Mouse (Mus musculus): ENCODE data around the gene Cpne2. TPM values are rescaled to one million over a fixed set of nuclear protein-coding genes. Genes with fewer than 3 reads are reported as not detected.

The Cpne2 gene
- polyA plus RNA-seq, 1 experiment = 6.0 TPM

DNA sequence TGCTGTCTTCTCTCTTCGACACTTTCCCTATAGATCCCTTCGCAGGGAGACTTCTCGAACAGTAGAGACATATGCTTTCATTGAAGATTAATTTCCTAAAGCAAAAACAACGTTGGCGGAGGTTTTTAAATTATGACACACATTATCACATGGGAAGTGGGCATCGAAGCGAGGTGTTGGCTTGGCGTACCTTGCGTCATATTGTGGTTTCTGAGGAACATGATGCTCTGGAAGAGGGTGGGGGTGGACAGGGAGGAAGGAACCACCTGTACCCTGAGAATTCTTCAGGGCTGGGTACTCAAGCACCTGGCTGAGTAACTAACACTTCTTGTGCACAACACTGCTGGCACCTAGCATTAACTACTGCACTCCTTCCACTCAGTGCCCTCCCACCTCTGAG is 8.2 kb upstream of the Cpne2 start:
- no peak overlapping the region for H3K27ac ChIP-seq (replicated peaks; ENCODE audit: low read depth, low read length)
- no peaks in the 10 kb centered on the region for H3K4me1 ChIP-seq (ENCODE audit: control insufficient read depth, insufficient read depth, insufficient read length, low read length)
- no peak overlapping the region for H3K4me3 ChIP-seq (ENCODE audit: insufficient read depth, low read depth, low read length)

DNA sequence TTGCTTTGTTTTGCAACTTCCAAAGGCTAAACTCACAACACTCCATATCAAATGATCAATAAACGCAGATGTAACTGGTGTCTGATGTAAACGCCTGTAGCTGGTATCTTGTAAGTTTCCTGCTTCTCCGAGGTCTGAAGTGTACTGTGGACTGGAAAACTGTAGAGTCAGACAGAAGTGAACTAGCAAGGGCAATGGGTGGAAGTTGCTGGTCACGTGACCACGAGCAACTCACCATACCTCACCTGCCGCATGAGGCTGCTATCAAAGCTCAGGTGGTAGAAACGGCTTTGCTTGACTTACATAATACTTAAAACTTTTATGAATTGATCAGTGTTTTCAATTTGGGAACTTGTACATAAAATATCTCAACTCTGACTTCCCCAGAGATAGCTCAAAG is 5.6 kb upstream of the Cpne2 start:
- H3K4me3 ChIP-seq (ENCODE audit: insufficient read depth, low read depth, low read length) = no peak overlapping the region
- no peak overlapping the region for H3K27ac ChIP-seq (replicated peaks; ENCODE audit: low read depth, low read length)
- H3K4me1 ChIP-seq (ENCODE audit: control insufficient read depth, insufficient read depth, insufficient read length, low read length) = no peaks in the 10 kb centered on the region

DNA sequence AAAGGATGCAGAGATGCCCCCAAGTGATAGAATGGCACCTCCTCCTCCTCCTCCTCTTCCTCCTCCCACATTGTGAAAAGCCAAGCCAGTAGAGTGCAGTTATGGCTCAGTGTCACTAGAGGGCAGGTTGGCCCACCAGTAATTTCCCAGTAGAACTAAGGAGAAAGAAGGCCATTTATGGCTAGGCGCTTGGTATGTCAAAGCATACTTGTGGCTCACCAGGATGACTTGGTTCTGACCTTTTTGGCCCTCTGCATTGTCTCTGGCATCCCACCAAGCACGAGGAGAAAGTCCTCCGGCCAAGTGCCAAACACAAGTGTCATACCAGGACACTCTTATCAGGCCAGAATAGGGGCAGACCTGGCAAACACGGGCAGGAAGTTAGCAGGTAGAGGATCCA is 4.5 kb upstream of the Cpne2 start:
- Histone ChIP-seq H3K27ac (replicated peaks; ENCODE audit: low read depth, low read length) (no peak overlapping the region), H3K4me1 (ENCODE audit: control insufficient read depth, insufficient read depth, insufficient read length, low read length) (no peaks in the 10 kb centered on the region), H3K4me3 (ENCODE audit: insufficient read depth, low read depth, low read length) (no peak overlapping the region)

DNA sequence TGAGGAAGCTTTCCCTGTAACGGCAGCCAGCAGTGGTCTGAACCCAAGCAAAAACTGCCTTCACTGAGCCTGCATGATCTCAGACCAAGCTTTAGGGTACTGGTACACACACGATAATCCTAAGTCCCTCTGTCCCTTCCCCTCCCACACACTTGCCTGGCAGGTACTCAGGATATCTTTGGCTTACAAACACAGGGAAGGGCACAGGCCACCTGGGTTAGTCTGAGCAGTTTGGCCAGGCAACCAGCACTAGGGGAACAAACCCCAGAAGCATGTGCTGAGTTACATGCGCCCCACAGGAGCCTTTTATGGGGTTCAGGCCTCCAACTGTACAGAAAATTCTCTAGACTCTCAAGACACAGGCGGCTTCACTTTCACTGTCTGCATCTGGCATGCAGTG is 2.9 kb upstream of the Cpne2 start:
- Histone ChIP-seq H3K4me3 (ENCODE audit: insufficient read depth, low read depth, low read length) (no peak overlapping the region), H3K27ac (replicated peaks; ENCODE audit: low read depth, low read length) (no peak overlapping the region), H3K4me1 (ENCODE audit: control insufficient read depth, insufficient read depth, insufficient read length, low read length) (no peaks in the 10 kb centered on the region)

DNA sequence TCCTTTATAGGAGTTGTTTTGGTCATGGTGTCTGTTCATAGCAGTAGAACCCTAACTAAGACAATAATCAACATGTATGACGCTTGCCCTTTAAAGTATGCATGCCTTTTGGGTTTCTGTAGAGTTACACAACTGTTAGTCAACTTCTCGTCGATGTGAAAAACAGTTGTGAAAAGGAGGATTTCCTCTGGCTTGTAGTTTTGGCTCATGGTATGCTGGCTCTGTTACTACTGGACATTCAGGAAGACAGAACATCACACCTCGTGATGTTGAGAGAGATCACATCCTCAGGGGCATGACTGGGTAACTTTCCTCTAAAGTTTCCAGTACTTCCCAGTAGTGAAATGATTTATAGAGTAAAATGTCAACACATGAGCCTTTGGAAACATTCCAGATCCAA is 2.1 kb upstream of the Cpne2 start:
- Histone ChIP-seq H3K4me1 (ENCODE audit: control insufficient read depth, insufficient read depth, insufficient read length, low read length) (no peaks in the 10 kb centered on the region), H3K27ac (replicated peaks; ENCODE audit: low read depth, low read length) (no peak overlapping the region), H3K4me3 (ENCODE audit: insufficient read depth, low read depth, low read length) (no peak overlapping the region)

DNA sequence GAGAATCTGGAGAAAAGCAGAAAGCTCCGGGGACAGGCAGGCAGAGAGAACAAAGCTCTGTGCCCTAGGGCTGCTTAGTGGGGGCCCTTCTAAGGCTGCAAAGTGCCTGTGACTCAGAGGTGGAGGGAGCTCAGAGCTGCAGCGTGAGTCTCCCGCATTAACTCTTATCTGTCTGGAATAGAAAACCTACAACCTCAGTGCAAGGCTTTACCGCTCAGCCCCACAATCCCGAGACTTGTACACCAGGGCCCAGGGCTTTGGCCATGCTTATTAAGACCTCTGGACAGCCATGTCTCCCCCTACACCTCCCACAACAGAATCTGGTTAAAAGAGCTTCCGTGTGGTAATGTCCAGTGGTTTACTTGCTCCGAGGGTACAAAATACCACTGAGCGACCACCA is 790 bp upstream of the Cpne2 start:
- Histone ChIP-seq H3K27ac (replicated peaks; ENCODE audit: low read depth, low read length) (no peak overlapping the region), H3K4me3 (ENCODE audit: insufficient read depth, low read depth, low read length) (peak overlapping the region; percentile 21), H3K4me1 (ENCODE audit: control insufficient read depth, insufficient read depth, insufficient read length, low read length) (peaks cover 4% of the 10 kb centered on the region; the same call in 1 of the 2 replicates)

DNA sequence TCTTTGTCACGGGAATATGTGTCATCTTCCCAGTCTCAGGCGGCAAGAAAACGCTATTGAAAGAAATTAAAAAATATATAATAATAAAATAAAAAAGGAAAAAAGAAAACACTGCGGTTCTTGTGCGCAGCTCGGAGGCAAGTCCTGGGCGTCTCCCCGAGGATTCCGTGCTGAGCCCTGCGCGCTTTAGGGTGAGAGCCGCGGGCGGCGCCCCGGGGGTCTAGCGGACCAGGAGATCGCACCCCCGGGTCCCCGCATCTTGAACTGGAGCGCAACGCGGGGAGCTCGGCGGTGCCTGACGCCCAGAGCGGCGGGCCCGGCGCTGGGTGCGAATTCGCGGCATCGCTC is 291 bp upstream of the Cpne2 start:
- H3K27ac ChIP-seq (replicated peaks; ENCODE audit: low read depth, low read length) = no peak overlapping the region
- peak overlapping the region; percentile 72 for H3K4me3 ChIP-seq (ENCODE audit: insufficient read depth, low read depth, low read length)
- H3K4me1 ChIP-seq (ENCODE audit: control insufficient read depth, insufficient read depth, insufficient read length, low read length) = peaks cover 4% of the 10 kb centered on the region; the same call in 1 of the 2 replicates

DNA sequence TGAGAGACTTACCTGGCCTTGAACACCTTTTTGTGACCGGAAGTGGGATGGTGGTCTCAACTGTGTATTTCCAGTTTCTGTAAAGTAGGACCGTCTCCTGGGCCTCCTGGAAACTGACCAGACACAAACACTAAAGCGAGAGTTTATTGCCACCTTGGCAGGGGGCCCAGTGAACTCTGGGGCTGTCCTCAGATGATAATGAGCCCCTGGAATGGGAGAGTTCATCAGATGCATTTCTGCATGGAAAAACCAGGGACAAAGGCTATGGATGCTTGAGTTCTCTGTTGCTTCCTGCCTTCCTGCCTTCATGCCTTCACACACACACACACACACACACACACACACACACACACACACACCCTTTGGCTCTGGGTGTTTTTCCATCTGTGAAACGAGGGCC is 1.8 kb downstream of the Cpne2 start:
- peaks cover 4% of the 10 kb centered on the region; the same call in 1 of the 2 replicates for H3K4me1 ChIP-seq (ENCODE audit: control insufficient read depth, insufficient read depth, insufficient read length, low read length)
- H3K27ac ChIP-seq (replicated peaks; ENCODE audit: low read depth, low read length) = no peak overlapping the region
- no peak overlapping the region for H3K4me3 ChIP-seq (ENCODE audit: insufficient read depth, low read depth, low read length)

DNA sequence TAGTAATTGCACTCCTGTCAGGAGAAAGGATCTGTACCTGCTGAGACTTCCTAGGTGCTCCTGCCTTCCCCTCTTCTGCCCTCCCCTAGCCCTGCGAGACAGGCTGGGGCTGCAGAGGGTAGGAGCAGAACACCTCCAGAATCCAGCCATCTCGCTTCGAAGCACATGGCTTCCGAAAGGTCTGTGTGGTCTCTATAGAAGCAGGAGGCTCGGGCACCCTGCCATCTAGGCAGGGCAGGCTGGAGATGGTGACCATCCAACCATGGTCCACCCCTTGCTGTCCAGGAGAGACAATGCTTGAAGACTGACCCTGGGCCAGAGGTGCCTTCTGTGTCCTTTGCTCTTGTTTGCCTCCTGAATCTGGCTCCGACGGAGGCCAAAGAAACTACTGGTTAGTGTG is 2.8 kb downstream of the Cpne2 start:
- no peak overlapping the region for H3K27ac ChIP-seq (replicated peaks; ENCODE audit: low read depth, low read length)
- H3K4me1 ChIP-seq (ENCODE audit: control insufficient read depth, insufficient read depth, insufficient read length, low read length) = peaks cover 4% of the 10 kb centered on the region; the same call in 1 of the 2 replicates
- no peak overlapping the region for H3K4me3 ChIP-seq (ENCODE audit: insufficient read depth, low read depth, low read length)

DNA sequence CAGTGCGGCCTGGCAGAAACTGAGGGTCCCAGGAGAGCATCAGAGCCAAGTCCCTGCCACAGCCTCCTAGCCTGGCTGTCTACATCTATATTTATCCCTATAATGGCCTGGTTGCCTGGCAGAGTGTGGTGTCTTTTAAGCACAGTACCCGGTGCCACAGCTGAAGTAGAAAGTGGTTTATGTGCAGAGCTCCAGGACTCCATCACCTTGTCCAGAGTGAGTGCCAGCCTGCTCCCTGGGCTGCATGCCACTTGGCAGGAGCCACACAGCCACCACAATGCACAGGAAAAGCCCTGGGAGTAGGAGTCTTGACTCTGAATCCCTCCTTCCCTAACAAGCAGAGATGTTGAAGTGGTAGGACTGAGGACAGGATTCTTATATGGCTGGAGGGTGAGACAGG is 4.7 kb downstream of the Cpne2 start:
- Histone ChIP-seq H3K27ac (replicated peaks; ENCODE audit: low read depth, low read length) (no peak overlapping the region), H3K4me1 (ENCODE audit: control insufficient read depth, insufficient read depth, insufficient read length, low read length) (peaks cover 4% of the 10 kb centered on the region; the same call in 1 of the 2 replicates)

DNA sequence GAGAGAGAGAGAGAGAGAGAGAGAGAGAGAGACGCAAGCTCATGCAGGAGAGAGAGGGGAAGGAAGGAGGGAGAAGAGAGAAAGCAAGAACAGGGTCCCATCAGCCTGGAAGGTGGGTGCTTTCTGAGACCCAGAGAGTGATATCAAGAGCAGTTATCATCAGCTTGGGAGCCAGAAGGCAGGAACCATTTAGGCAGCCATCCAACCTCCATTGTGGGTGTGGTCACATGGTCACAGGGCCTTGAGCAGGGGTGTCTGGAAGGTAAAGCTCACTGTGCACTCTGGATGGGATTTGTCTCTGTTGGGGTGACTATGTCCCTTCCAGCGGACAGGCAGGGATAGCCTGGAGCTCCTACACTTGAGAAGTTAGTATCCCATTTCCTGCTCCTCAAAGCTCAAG is 7.2 kb downstream of the Cpne2 start:
- Histone ChIP-seq H3K4me1 (ENCODE audit: control insufficient read depth, insufficient read depth, insufficient read length, low read length) (peaks cover 4% of the 10 kb centered on the region; the same call in 1 of the 2 replicates), H3K27ac (replicated peaks; ENCODE audit: low read depth, low read length) (no peak overlapping the region), H3K4me3 (ENCODE audit: insufficient read depth, low read depth, low read length) (no peak overlapping the region)

More for the DNA sequence above, 4.7 kb downstream of the Cpne2 start:
- no peak overlapping the region for H3K4me3 ChIP-seq (ENCODE audit: insufficient read depth, low read depth, low read length)

DNA sequence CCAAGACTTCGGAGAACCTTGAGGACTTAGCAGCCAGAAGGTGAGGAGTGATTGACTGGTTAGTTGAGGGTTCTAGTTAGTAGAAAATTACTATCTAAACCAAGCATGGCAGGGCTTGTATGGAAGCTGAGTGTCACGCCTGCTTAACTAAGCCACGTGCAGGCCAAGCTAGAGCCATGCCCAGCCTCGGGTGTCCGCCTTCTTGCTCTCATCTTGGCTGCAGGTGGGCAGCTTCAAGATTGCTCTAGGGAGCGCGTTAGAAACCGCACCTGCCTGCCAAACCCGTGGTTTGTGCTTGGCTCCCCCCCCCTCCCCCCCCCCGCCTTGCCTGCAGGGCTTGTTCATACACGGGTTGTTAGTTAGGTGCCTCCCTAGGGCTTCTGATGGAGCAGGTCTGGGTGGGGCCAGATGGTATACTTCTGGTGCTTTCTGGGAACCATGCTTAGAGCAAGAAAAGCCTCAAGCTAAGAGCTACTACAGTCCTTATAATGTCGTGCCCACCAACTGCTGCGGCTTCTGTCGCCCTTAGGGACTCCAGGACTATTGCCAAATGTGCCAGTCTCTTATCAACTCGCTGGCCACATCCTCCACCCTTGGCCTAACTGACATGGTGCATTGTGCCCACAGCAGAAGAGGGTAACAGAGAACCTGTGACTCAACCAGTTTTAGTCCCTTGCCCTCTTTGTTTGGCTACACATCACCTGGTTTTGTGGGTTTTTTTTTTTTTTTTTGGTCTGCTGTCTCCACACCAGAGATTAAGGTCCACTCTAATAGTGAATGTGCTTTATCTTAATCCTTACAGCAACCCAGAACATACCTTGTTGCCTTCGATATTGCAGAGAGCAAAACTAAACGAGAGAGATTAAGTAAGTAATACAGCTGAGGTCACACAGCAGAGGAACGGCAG is 8.4 kb downstream of the Cpne2 start:
- Histone ChIP-seq H3K4me3 (ENCODE audit: insufficient read depth, low read depth, low read length) (no peak overlapping the region), H3K27ac (replicated peaks; ENCODE audit: low read depth, low read length) (no peak overlapping the region), H3K4me1 (ENCODE audit: control insufficient read depth, insufficient read depth, insufficient read length, low read length) (peaks cover 3% of the 10 kb centered on the region; the same call in 1 of the 2 replicates)

DNA sequence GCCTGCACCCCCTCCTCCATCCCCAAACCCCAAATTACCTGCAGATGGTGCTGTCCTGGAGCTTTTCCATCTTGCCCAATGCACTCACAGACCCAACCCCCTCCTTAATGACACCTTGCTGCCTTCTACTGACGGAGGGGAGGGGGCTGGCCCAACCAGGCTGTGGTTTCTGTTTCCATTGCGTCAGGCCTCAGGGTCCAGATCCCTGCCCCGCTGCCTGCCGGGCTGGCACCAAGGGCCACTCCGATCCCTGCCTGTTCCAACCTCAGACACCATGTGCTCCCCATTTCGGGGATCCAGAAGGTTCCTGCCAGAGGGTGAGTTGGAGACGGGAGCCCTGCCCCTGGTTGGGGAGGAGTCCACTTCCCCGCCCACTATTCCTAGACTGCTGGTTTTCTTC is 11.2 kb downstream of the Cpne2 start:
- H3K27ac ChIP-seq (replicated peaks; ENCODE audit: low read depth, low read length) = no peak overlapping the region
- no peak overlapping the region for H3K4me3 ChIP-seq (ENCODE audit: insufficient read depth, low read depth, low read length)
- H3K4me1 ChIP-seq (ENCODE audit: control insufficient read depth, insufficient read depth, insufficient read length, low read length) = peaks cover 3% of the 10 kb centered on the region

DNA sequence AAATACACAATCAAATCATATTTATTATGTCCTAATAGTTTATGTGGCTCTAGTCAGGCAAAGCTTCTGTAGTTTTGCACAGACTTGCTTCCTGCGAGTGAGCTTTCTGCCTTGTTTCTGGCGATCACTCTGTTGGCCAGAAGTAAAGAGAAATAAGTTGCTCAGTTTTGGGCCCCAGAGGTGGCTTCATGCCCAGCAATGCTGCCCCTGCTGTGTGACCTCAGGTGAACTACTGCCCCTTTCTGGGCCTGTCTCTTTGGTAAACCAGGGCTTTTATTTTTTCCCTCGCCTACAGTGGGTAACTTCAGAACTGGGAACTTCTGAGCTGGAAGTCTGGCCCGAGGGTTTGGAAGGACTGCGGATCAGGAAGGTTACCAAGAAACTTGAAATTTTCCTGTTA is 16.3 kb downstream of the Cpne2 start:
- Histone ChIP-seq H3K4me3 (ENCODE audit: insufficient read depth, low read depth, low read length) (no peak overlapping the region), H3K4me1 (ENCODE audit: control insufficient read depth, insufficient read depth, insufficient read length, low read length) (peaks cover 3% of the 10 kb centered on the region), H3K27ac (replicated peaks; ENCODE audit: low read depth, low read length) (peak overlapping the region; percentile 31)

DNA sequence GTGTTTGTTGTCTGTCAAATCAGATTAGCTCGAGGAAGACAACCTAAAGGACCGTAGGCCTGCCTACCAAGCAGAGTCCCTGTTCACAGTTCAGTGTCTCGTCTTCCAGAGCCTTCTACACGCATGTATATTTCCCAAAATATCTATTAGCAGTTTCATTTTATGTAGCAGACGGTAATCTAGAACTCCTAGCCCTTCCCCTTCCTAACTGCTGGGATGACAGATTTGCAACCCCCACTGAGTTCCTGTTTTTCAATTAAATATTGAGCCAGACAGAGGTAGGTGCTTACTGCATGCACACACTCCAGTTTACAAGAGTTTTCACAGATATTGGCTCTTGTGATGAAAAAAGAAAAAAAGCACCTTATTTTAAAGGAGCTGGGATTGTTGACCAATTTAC is 16.7 kb downstream of the Cpne2 start:
- H3K4me3 ChIP-seq (ENCODE audit: insufficient read depth, low read depth, low read length) = no peak overlapping the region

DNA sequence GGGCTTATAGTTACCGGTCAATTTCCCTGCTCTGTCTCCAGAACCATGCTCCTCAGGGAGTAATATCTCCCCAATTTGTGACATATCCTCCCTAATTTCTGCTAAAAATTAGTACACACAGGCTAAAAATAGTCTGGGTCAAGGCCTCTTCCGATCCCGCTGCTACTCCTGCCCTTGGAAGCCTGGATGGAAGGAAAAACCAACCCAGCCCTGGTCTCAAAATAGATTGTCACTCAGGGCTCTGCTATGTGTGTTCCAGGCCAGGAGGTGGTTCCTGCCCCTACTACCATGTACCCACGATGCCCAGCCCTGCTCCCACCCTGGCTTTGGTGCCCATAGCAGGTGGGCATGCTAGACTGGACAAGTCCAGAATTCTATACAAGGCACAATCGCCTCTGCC is 17.2 kb downstream of the Cpne2 start:
- H3K4me3 ChIP-seq (ENCODE audit: insufficient read depth, low read depth, low read length) = no peak overlapping the region
- peak overlapping the region; percentile 35; the same call in 1 of the 2 replicates for H3K27ac ChIP-seq (replicated peaks; ENCODE audit: low read depth, low read length)
- peaks cover 3% of the 10 kb centered on the region for H3K4me1 ChIP-seq (ENCODE audit: control insufficient read depth, insufficient read depth, insufficient read length, low read length)

More for the DNA sequence above, 16.7 kb downstream of the Cpne2 start:
- Histone ChIP-seq H3K4me1 (ENCODE audit: control insufficient read depth, insufficient read depth, insufficient read length, low read length) (peaks cover 3% of the 10 kb centered on the region), H3K27ac (replicated peaks; ENCODE audit: low read depth, low read length) (peak overlapping the region; percentile 35)
